Mouse (Mus musculus) stomach, postnatal 0 days (tissue): Measurements from ENCODE around the gene Sept10.

Experiments used
- CTCF ChIP-seq: IDR thresholded peaks from 2 replicates; pipeline ENCODE4 v1.5.1; 2016; ENCODE audit warnings: antibody characterized with exemption, low read depth, mild to moderate bottlenecking, moderate library complexity
- EP300 ChIP-seq: optimal IDR thresholded peaks from 2 replicates; pipeline ENCODE3; 2016; ENCODE audit warnings: antibody characterized with exemption

- TF ChIP-seq CTCF (no peak), EP300 (no peak)
Observed at GRCm38 (mm10) chr10:59229205-59229820, 7.7 kb upstream of the Sept10 start.
